Mouse (Mus musculus) ES-E14 (cell line): ENCODE measurements around the gene Acbd3.

Source experiments
- MAFK ChIP-seq: IDR thresholded peaks from 2 replicates; pipeline ENCODE4 v1.6.1; 2014; ENCODE audit warnings: mild to moderate bottlenecking, low read depth, low read length, inconsistent platforms; ENCODE audit not compliant: insufficient read depth
- ZNF384 ChIP-seq: IDR thresholded peaks from 2 replicates; pipeline ENCODE4 v1.6.1; 2012; ENCODE audit warnings: low read depth, low read length, inconsistent platforms

GRCm38 (mm10) chr1:180722608-180723007 is 3.2 kb upstream of the Acbd3 start:
- TF ChIP-seq ZNF384 (no peak), MAFK (no peak)
